Mouse (Mus musculus): ENCODE measurements at regions not wholly inside any gene's neighbourhood (a gene's known extent, or its start where the extent isn't known, plus 50 kb on each side); places are given as distances from the start of the nearest gene placed in this dataset.

DNA sequence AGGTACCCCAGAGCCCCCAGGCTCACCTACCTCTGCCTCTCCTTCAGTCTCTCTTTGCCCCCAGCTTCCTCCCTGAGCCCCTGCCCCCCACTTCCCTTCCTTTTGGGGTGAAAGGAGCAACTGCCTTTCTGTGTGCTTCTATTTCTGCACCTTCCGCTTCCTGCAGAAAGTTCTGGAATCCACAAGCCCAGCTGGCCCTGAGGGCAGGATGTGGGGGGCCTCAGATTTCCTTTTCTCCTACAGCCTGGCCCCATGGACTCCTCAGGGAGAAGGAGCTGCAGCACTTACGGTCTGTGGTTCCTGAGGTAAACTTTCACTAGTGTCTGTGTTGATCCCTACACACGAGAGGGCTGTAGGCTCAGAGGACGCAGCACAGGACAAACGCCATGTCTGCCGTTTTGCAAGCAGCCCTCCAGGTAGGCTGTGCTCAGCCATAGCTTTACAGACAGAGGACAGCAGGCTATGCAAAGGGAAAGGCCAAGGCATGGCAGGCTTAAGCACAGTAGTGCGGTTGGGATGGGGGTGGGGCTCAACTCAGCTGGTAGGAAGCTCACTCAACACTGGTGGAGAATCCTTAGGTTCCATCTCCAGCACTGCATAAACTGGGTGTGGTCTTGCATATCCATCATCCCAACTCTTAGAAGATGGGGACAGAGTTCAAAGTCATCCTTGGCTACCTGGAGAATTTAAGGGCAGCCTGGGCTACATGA, 108.2 kb upstream of the Ccnd1 start:
- Histone ChIP-seq H3K9me3 (replicated peaks; ENCODE audit: control insufficient read depth, low read length) (no peaks in the 10 kb centered on the region), H3K27me3 (ENCODE audit: control insufficient read depth, insufficient read depth, low read length) (no peaks in the 10 kb centered on the region), H3K27ac (replicated peaks; ENCODE audit: low read depth, low read length) (no peak overlapping the region), H3K9ac (replicated peaks; ENCODE audit: low read length) (0 out of 2 replicates have a peak overlapping the region, but pooled peaks have one; percentile 9), H3K4me3 (ENCODE audit: low read depth, low read length) (no peak overlapping the region), H3K4me1 (ENCODE audit: control insufficient read depth, insufficient read depth, low read length) (no peaks in the 10 kb centered on the region), H3K36me3 (replicated peaks; ENCODE audit: control insufficient read depth, insufficient read depth, low read depth, low read length) (no peaks in the 10 kb centered on the region), H3K4me2 (ENCODE audit: low read depth, low read length) (no peak overlapping the region)
- ATAC-seq (replicated peaks; ENCODE audit: insufficient number of reproducible peaks, low FRiP score, low TSS enrichment, low read depth) (no peak), DNase-seq (ENCODE audit: low spot score) (peak; percentile 11)
- WGBS, result 54% methylated on average over 7 of the region's 7 CpGs

DNA sequence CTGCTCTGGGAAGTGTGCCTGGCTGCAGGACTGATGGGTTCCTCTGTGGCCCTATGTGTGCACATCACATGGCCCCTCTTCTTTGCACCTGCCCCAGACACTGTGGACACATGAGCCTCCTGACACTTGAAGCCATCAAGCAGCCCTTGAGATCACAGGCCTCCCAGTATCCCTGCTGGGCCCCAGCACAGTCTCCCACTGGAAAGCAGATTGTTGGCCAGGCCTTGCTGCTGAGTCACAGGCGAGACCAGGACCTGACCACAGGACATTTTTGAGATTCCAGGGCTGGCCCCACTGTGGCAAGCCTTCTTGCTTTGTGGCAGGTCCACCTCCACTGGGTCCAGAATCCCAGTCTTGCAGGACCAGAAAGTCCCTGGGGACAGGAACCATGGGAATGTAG, 105.5 kb upstream of the Ccnd1 start:
- Histone ChIP-seq H3K27me3 (ENCODE audit: control insufficient read depth, insufficient read depth, low read length) (no peaks in the 10 kb centered on the region), H3K9ac (replicated peaks; ENCODE audit: low read length) (no peak overlapping the region), H3K4me3 (ENCODE audit: low read depth, low read length) (no peak overlapping the region), H3K36me3 (replicated peaks; ENCODE audit: control insufficient read depth, insufficient read depth, low read depth, low read length) (no peaks in the 10 kb centered on the region), H3K4me2 (ENCODE audit: low read depth, low read length) (no peak overlapping the region), H3K9me3 (replicated peaks; ENCODE audit: control insufficient read depth, low read length) (no peaks in the 10 kb centered on the region), H3K4me1 (ENCODE audit: control insufficient read depth, insufficient read depth, low read length) (no peaks in the 10 kb centered on the region), H3K27ac (replicated peaks; ENCODE audit: low read depth, low read length) (no peak overlapping the region)
- no peak for ATAC-seq (replicated peaks; ENCODE audit: insufficient number of reproducible peaks, low FRiP score, low TSS enrichment, low read depth)
- no peak for DNase-seq (ENCODE audit: low spot score)
- 56% methylated on average over 1 of the region's 1 CpGs for WGBS

DNA sequence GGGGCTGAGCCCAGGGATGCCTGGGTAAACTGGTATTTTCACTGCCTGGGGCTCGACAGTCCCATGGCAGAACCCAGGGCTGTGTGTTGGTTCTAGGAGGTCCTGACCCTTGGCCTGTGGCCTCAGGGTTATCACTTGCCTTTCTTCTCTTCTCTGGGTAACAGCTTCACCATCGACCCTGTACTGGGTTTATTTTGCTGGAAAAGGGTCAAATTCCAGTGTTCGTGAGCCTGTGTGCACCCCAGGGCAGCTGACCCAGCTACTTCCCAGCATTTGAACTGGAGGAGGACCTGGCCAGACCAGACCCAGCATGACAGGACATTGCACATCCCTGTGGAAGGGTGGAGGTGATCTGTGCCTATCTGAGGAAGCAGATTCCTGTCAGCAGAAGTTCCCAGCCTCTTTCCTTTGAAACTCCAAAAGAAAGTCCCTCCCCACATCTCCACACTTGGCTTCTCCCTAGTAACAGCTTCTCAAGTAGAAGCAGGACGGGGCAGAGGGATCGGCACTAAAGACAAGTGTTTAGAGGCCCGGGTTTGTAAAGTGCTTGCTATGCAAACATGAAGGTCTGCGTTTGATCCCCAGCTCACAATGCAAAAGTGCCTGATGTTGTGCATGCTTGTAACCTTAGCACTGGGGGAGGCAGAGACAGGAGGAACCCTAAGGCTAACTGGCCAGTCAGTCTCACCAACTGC, 103.9 kb upstream of the Ccnd1 start:
- Histone ChIP-seq H3K4me3 (ENCODE audit: low read depth, low read length) (no peak overlapping the region), H3K9me3 (replicated peaks; ENCODE audit: control insufficient read depth, low read length) (no peaks in the 10 kb centered on the region), H3K27ac (replicated peaks; ENCODE audit: low read depth, low read length) (no peak overlapping the region), H3K4me1 (ENCODE audit: control insufficient read depth, insufficient read depth, low read length) (no peaks in the 10 kb centered on the region), H3K4me2 (ENCODE audit: low read depth, low read length) (no peak overlapping the region), H3K36me3 (replicated peaks; ENCODE audit: control insufficient read depth, insufficient read depth, low read depth, low read length) (no peaks in the 10 kb centered on the region), H3K27me3 (ENCODE audit: control insufficient read depth, insufficient read depth, low read length) (no peaks in the 10 kb centered on the region), H3K9ac (replicated peaks; ENCODE audit: low read length) (no peak overlapping the region)
- DNase-seq (ENCODE audit: low spot score), result no peak
- WGBS, result 42% methylated on average over 7 of the region's 7 CpGs
- ATAC-seq (replicated peaks; ENCODE audit: insufficient number of reproducible peaks, low FRiP score, low TSS enrichment, low read depth), result no peak

DNA sequence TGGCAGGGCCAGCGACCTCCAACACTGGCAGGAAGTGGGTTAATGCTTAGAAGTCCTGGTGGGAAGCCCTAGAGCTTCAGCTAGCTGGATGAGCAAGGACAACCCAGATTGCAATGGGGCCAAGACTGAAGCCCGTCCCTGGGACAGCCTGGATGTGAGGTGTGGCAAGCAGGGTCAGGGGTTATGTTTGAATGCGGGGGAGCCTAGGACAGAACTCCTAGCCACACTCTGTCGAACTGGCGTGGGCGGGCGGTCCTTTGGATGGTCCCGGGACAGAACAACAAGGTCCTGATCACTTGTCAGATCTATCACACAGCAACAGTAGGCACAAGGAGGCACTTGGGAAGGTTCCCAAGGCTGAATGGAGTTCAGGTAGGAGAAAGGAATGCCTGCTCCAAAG, 101.1 kb upstream of the Ccnd1 start:
- Histone ChIP-seq H3K27ac (replicated peaks; ENCODE audit: low read depth, low read length) (no peak overlapping the region), H3K9ac (replicated peaks; ENCODE audit: low read length) (no peak overlapping the region), H3K4me2 (ENCODE audit: low read depth, low read length) (no peak overlapping the region), H3K36me3 (replicated peaks; ENCODE audit: control insufficient read depth, insufficient read depth, low read depth, low read length) (no peaks in the 10 kb centered on the region), H3K27me3 (ENCODE audit: control insufficient read depth, insufficient read depth, low read length) (no peaks in the 10 kb centered on the region), H3K4me1 (ENCODE audit: control insufficient read depth, insufficient read depth, low read length) (no peaks in the 10 kb centered on the region), H3K9me3 (replicated peaks; ENCODE audit: control insufficient read depth, low read length) (no peaks in the 10 kb centered on the region), H3K4me3 (ENCODE audit: low read depth, low read length) (no peak overlapping the region)
- ATAC-seq (replicated peaks; ENCODE audit: insufficient number of reproducible peaks, low FRiP score, low TSS enrichment, low read depth) (no peak), DNase-seq (ENCODE audit: low spot score) (no peak)
- WGBS, result 78% methylated on average over 8 of the region's 8 CpGs

DNA sequence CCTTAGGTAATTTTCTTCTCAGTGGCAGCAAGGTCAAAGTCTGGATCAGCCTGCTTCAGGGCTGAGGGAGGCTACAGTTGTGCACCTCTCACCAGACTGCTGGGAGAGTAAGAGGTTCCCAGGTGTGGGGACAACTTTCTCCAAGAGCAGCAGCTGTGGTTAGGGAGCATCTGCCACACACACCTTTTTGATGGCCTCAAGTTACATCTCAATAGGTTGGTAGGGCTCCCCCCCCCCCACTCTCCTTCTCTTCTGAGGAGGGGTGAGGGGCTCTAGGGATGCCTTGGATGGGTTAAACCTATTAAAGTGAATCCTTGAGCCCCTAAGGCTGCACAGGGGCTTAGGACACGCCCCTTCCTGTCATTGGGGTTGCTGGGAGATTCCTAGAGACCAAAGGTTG, 94.7 kb upstream of the Ccnd1 start:
- H3K4me3 ChIP-seq (ENCODE audit: low read depth, low read length), result no peak overlapping the region
- no peak for DNase-seq (ENCODE audit: low spot score)
- 67% methylated on average over 1 of the region's 1 CpGs for WGBS
- H3K4me1 ChIP-seq (ENCODE audit: control insufficient read depth, insufficient read depth, low read length), result no peaks in the 10 kb centered on the region; the same call in none of the 2 replicates
- no peak overlapping the region for H3K27ac ChIP-seq (replicated peaks; ENCODE audit: low read depth, low read length)
- no peak overlapping the region for H3K9ac ChIP-seq (replicated peaks; ENCODE audit: low read length)
- no peaks in the 10 kb centered on the region for H3K9me3 ChIP-seq (replicated peaks; ENCODE audit: control insufficient read depth, low read length)
- no peak overlapping the region for H3K4me2 ChIP-seq (ENCODE audit: low read depth, low read length)
- no peaks in the 10 kb centered on the region for H3K36me3 ChIP-seq (replicated peaks; ENCODE audit: control insufficient read depth, insufficient read depth, low read depth, low read length)
- ATAC-seq (replicated peaks; ENCODE audit: insufficient number of reproducible peaks, low FRiP score, low TSS enrichment, low read depth), result no peak
- no peaks in the 10 kb centered on the region for H3K27me3 ChIP-seq (ENCODE audit: control insufficient read depth, insufficient read depth, low read length)

DNA sequence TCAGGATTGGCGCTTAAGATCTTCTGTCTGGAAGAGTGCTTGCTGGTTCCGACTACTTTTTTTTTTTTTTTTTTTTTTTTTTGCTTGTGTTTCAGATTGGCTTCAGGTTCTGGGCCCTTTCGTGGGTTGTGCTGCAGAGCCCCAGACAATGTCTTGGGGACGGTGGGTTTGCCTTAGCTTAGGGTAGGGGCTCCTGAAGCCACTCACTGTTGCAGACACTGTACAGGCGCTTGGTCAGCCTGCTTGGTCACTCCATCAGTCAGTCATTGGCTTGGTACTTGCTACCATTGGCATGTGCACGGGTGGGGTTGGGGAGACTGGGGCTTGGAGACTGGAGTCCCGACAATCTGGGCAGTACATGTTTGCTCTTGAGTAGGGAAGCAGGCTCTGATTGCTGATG, 91.5 kb upstream of the Ccnd1 start:
- DNase-seq (ENCODE audit: low spot score) (no peak), ATAC-seq (replicated peaks; ENCODE audit: insufficient number of reproducible peaks, low FRiP score, low TSS enrichment, low read depth) (peak; percentile 49; the same call in 1 of the 2 replicates)
- no peaks in the 10 kb centered on the region; the same call in none of the 2 replicates for H3K4me1 ChIP-seq (ENCODE audit: control insufficient read depth, insufficient read depth, low read length)
- no peaks in the 10 kb centered on the region for H3K36me3 ChIP-seq (replicated peaks; ENCODE audit: control insufficient read depth, insufficient read depth, low read depth, low read length)
- no peaks in the 10 kb centered on the region for H3K27me3 ChIP-seq (ENCODE audit: control insufficient read depth, insufficient read depth, low read length)
- H3K9me3 ChIP-seq (replicated peaks; ENCODE audit: control insufficient read depth, low read length), result no peaks in the 10 kb centered on the region
- peak overlapping the region; percentile 23 for H3K4me3 ChIP-seq (ENCODE audit: low read depth, low read length)
- peak overlapping the region; percentile 73 for H3K27ac ChIP-seq (replicated peaks; ENCODE audit: low read depth, low read length)
- WGBS, result 16% methylated on average over 7 of the region's 7 CpGs
- H3K4me2 ChIP-seq (ENCODE audit: low read depth, low read length), result peak overlapping the region; percentile 64
- 0 out of 2 replicates have a peak overlapping the region, but pooled peaks have one; percentile 22 for H3K9ac ChIP-seq (replicated peaks; ENCODE audit: low read length)

DNA sequence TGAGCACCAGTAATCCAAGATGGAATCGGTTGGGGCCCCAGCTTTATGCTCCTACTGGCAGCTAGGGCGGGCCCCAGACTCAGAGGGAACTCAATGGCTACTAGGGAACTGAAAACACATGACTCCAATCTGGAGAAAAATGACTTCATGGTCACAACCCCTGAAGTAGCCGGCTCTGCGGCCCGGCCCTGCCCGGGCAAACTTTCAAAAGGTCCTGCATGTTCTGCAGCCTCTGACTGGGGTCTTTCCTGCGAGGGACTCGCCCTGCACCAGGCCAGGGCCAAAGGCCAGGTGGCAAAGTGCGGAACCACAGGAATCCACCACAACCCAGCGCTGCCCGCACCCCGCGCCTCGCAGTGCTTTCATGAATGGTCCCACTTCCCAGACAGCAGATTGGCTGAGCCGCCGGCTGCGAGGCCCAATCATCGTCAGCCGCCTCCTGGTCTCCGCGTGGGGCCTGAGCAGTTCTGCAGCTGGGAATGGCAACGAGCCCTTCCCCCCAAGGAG, 91.0 kb upstream of the Ccnd1 start:
- no peaks in the 10 kb centered on the region for H3K27me3 ChIP-seq (ENCODE audit: control insufficient read depth, insufficient read depth, low read length)
- WGBS, result under 1% methylated on average over 22 of the region's 22 CpGs
- H3K4me3 ChIP-seq (ENCODE audit: low read depth, low read length), result peak overlapping the region; percentile 23
- ATAC-seq (replicated peaks; ENCODE audit: insufficient number of reproducible peaks, low FRiP score, low TSS enrichment, low read depth) (peak; percentile 93), DNase-seq (ENCODE audit: low spot score) (peak; percentile 94)
- no peaks in the 10 kb centered on the region for H3K9me3 ChIP-seq (replicated peaks; ENCODE audit: control insufficient read depth, low read length)
- H3K27ac ChIP-seq (replicated peaks; ENCODE audit: low read depth, low read length), result peak overlapping the region; percentile 73
- H3K4me2 ChIP-seq (ENCODE audit: low read depth, low read length), result peak overlapping the region; percentile 64
- H3K36me3 ChIP-seq (replicated peaks; ENCODE audit: control insufficient read depth, insufficient read depth, low read depth, low read length), result no peaks in the 10 kb centered on the region
- H3K9ac ChIP-seq (replicated peaks; ENCODE audit: low read length), result peak overlapping the region; percentile 44
- no peaks in the 10 kb centered on the region; the same call in none of the 2 replicates for H3K4me1 ChIP-seq (ENCODE audit: control insufficient read depth, insufficient read depth, low read length)

DNA sequence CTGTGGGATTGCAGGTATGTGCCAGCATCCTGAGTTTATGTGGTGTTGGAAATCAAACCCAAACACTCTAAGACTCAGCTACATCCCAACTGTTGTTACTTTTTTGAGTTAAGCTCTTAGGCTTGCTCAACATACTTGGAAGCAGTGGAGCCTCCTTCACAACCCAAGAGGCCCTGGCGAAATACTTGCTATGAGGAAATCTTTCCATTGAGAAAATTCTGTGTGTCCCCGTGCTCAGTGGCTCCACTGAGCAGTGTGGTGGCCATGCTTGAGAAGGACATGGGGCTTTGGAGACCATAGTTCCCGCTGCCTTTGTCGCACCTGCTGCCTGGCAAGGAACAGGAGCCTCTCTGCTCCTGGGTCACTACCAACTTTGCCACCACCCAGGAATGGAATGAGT, 89.9 kb upstream of the Ccnd1 start:
- Histone ChIP-seq H3K4me2 (ENCODE audit: low read depth, low read length) (no peak overlapping the region), H3K9me3 (replicated peaks; ENCODE audit: control insufficient read depth, low read length) (no peaks in the 10 kb centered on the region), H3K4me1 (ENCODE audit: control insufficient read depth, insufficient read depth, low read length) (no peaks in the 10 kb centered on the region; the same call in none of the 2 replicates), H3K27me3 (ENCODE audit: control insufficient read depth, insufficient read depth, low read length) (no peaks in the 10 kb centered on the region), H3K36me3 (replicated peaks; ENCODE audit: control insufficient read depth, insufficient read depth, low read depth, low read length) (no peaks in the 10 kb centered on the region), H3K9ac (replicated peaks; ENCODE audit: low read length) (no peak overlapping the region), H3K27ac (replicated peaks; ENCODE audit: low read depth, low read length) (no peak overlapping the region), H3K4me3 (ENCODE audit: low read depth, low read length) (no peak overlapping the region)
- 86% methylated on average over 4 of the region's 4 CpGs for WGBS
- no peak for ATAC-seq (replicated peaks; ENCODE audit: insufficient number of reproducible peaks, low FRiP score, low TSS enrichment, low read depth)
- no peak for DNase-seq (ENCODE audit: low spot score)
